Mouse (Mus musculus) brain, embryonic 14.5 days (tissue): ENCODE measurements at regions not wholly inside any gene's neighbourhood (a gene's known extent, or its start where the extent isn't known, plus 50 kb on each side); places are given as distances from the start of the nearest gene placed in this dataset.

ENCODE experiments used
- CTCF ChIP-seq: fragments of 200-500 bp; IDR thresholded peaks from 2 replicates; pipeline ENCODE4 v1.5.1; 2012; ENCODE audit warnings: inconsistent platforms, mild to moderate bottlenecking, moderate library complexity, borderline replicate concordance; ENCODE audit not compliant: insufficient read depth, insufficient read length; ENCODE audit errors: extremely low read depth
- POLR2A ChIP-seq: fragments of 200-500 bp; IDR thresholded peaks from 2 replicates; pipeline ENCODE4 v1.6.1; 2012; ENCODE audit warnings: mild to moderate bottlenecking, inconsistent platforms, borderline replicate concordance; ENCODE audit not compliant: poor library complexity, insufficient read depth, insufficient read length, severe bottlenecking; ENCODE audit errors: extremely low read depth

DNA sequence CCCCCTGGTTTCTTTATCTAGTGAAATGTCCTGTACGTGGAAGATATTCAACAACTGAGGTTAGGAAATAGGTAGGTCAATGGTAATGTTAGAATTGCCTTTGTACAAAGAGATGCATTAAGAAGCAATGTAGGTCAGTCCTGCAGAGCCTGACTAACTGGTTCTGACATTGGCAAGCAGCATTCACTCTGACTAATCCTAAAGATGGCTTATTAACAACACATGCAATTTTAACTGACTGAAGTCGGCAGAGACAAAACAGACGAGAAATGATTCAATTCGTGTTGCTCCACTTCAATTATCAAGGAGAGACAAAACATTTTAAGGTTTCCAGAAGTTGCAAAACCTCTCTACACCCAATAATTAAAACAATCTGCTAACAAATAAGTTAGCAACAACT lies 470.0 kb upstream of the Cited2 start:
- TF ChIP-seq CTCF (no peak), POLR2A (no peak)
